Mouse (Mus musculus): Measurements from ENCODE around the gene 1700102P08Rik. TPM values are rescaled to one million over a fixed set of nuclear protein-coding genes. Genes with fewer than 3 reads are reported as not detected.

Gene 1700102P08Rik
- polyA plus RNA-seq, 1 experiment from 2014 or later, result 2.2 TPM

DNA sequence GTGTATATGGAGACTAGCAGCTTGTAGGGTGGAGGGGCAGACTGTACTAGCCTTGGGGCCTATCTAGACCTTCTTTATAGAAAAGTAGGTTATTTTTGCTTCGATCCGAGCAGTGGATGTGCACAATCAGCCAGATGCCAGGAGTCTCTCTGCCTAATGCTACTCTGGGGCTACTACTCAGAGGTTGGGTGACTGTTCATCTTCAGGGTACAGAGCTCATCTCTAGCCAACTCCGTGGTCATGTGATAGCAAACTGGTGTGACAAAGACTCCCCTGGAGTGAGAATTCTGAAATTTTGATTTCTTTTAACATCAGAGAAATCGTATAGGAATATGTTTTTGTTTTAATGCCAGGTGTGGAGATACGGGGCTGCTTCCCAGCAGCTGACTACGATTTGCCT is 60.3 kb downstream of the 1700102P08Rik start:
- peaks cover 11% of the 10 kb centered on the region for H3K36me3 ChIP-seq (replicated peaks; ENCODE audit: control insufficient read depth, insufficient read depth)
- no peaks in the 10 kb centered on the region for H3K27me3 ChIP-seq (ENCODE audit: control insufficient read depth, insufficient read depth, low read length)
- peak overlapping the region; percentile 60 for H3K4me2 ChIP-seq (replicated peaks)
- no peaks in the 10 kb centered on the region for H3K9me3 ChIP-seq (ENCODE audit: control insufficient read depth, low read length)
- WGBS, result 47% methylated on average over 6 of the region's 6 CpGs
- peak overlapping the region; percentile 74 for H3K9ac ChIP-seq
- peak overlapping the region; percentile 48 for H3K4me3 ChIP-seq (replicated peaks; ENCODE audit: low read length)
- H3K4me1 ChIP-seq (replicated peaks; ENCODE audit: control insufficient read depth, insufficient read depth, low read length), result peaks cover 43% of the 10 kb centered on the region
- ATAC-seq (ENCODE audit: low FRiP score) (no peak), DNase-seq (ENCODE audit: low spot score) (no peak)
- peak overlapping the region; percentile 76 for H3K27ac ChIP-seq

- H3K9ac ChIP-seq, result peak overlapping the region; percentile 74
- DNase-seq (ENCODE audit: low spot score) (no peak), ATAC-seq (ENCODE audit: low FRiP score) (no peak)
- peak overlapping the region; percentile 76; the same call in 1 of the 2 replicates for H3K27ac ChIP-seq
- no peaks in the 10 kb centered on the region for H3K9me3 ChIP-seq (ENCODE audit: control insufficient read depth, low read length)
- H3K36me3 ChIP-seq (replicated peaks; ENCODE audit: control insufficient read depth, insufficient read depth), result peaks cover 5% of the 10 kb centered on the region
- H3K27me3 ChIP-seq (ENCODE audit: control insufficient read depth, insufficient read depth, low read length), result no peaks in the 10 kb centered on the region
- H3K4me3 ChIP-seq (replicated peaks; ENCODE audit: low read length), result no peak overlapping the region
- peak overlapping the region; percentile 60 for H3K4me2 ChIP-seq (replicated peaks)
- peaks cover 43% of the 10 kb centered on the region for H3K4me1 ChIP-seq (replicated peaks; ENCODE audit: control insufficient read depth, insufficient read depth, low read length)
- 86% methylated on average over 4 of the region's 4 CpGs for WGBS
These were observed 60.9 kb downstream of the 1700102P08Rik start for GRCm38 (mm10) chr9:108453458-108453857.

DNA sequence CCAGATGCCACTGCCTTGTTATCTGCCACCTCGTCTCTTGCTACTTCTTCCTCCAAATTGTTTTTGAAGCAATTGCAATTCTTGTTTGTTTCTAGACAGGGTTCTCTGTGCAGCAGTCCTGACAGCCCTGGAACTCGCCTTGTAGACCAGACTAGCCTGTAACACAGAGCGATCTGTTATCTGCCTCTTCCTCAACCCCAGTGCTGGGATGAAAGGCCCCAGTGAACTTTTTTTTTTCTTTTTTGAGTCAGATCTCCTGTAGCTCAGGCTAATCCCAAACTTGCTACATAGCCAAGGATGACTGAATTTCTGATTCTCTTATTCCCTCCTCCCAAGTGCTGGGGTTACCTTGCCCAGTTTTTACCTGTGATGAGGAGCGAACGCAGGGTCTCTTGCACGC is 61.8 kb downstream of the 1700102P08Rik start:
- Histone ChIP-seq H3K4me2 (replicated peaks) (no peak overlapping the region), H3K9me3 (ENCODE audit: control insufficient read depth, low read length) (no peaks in the 10 kb centered on the region), H3K4me1 (replicated peaks; ENCODE audit: control insufficient read depth, insufficient read depth, low read length) (peaks cover 38% of the 10 kb centered on the region), H3K4me3 (replicated peaks; ENCODE audit: low read length) (no peak overlapping the region), H3K9ac (peak overlapping the region; percentile 0; the same call in 1 of the 2 replicates), H3K36me3 (replicated peaks; ENCODE audit: control insufficient read depth, insufficient read depth) (no peaks in the 10 kb centered on the region), H3K27ac (no peak overlapping the region), H3K27me3 (ENCODE audit: control insufficient read depth, insufficient read depth, low read length) (no peaks in the 10 kb centered on the region)
- DNase-seq (ENCODE audit: low spot score) (no peak), ATAC-seq (ENCODE audit: low FRiP score) (no peak)
- WGBS, result 86% methylated on average over 6 of the region's 6 CpGs

GRCm38 (mm10) chr9:108455747-108456571 is 63.4 kb downstream of the 1700102P08Rik start:
- DNase-seq (ENCODE audit: low spot score), result no peak
- Histone ChIP-seq H3K27me3 (ENCODE audit: control insufficient read depth, insufficient read depth, low read length) (no peaks in the 10 kb centered on the region), H3K4me1 (replicated peaks; ENCODE audit: control insufficient read depth, insufficient read depth, low read length) (peaks cover 23% of the 10 kb centered on the region), H3K9me3 (ENCODE audit: control insufficient read depth, low read length) (no peaks in the 10 kb centered on the region), H3K36me3 (replicated peaks; ENCODE audit: control insufficient read depth, insufficient read depth) (no peaks in the 10 kb centered on the region), H3K4me3 (replicated peaks; ENCODE audit: low read length) (no peak overlapping the region), H3K4me2 (replicated peaks) (no peak overlapping the region), H3K9ac (no peak overlapping the region), H3K27ac (no peak overlapping the region)
- ATAC-seq (ENCODE audit: low FRiP score), result no peak
- WGBS, result 80% methylated on average over 12 of the region's 12 CpGs

GRCm38 (mm10) chr9:108456953-108457352 is 64.3 kb downstream of the 1700102P08Rik start:
- Histone ChIP-seq H3K9me3 (ENCODE audit: control insufficient read depth, low read length) (no peaks in the 10 kb centered on the region), H3K27ac (no peak overlapping the region), H3K36me3 (replicated peaks; ENCODE audit: control insufficient read depth, insufficient read depth) (no peaks in the 10 kb centered on the region), H3K4me3 (replicated peaks; ENCODE audit: low read length) (no peak overlapping the region), H3K4me1 (replicated peaks; ENCODE audit: control insufficient read depth, insufficient read depth, low read length) (peaks cover 23% of the 10 kb centered on the region), H3K27me3 (ENCODE audit: control insufficient read depth, insufficient read depth, low read length) (no peaks in the 10 kb centered on the region), H3K9ac (no peak overlapping the region), H3K4me2 (replicated peaks) (no peak overlapping the region)
- no peak for DNase-seq (ENCODE audit: low spot score)
- 86% methylated on average over 10 of the region's 10 CpGs for WGBS
- ATAC-seq (ENCODE audit: low FRiP score), result no peak

DNA sequence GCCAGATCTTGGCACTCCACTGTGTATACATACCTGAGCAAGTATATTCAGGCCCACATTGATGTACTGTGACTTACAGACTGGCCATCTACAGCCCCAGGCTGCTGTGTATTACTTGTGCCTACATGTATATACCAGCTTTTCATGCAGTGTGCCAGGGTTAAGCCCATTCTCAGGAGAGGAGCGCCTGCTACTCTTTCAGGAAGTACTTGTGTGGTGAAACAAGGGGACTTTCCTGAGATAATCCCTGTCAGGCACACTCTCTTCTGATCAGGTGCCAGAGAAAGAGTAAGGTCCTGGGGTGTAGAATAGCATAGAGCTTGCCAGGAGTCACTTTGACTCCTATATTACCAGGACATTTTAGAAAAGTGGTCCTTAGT is 67.3 kb downstream of the 1700102P08Rik start:
- no peak for ATAC-seq (ENCODE audit: low FRiP score)
- H3K36me3 ChIP-seq (replicated peaks; ENCODE audit: control insufficient read depth, insufficient read depth), result peaks cover 21% of the 10 kb centered on the region

More for the DNA sequence above, 67.3 kb downstream of the 1700102P08Rik start:
- Histone ChIP-seq H3K4me1 (replicated peaks; ENCODE audit: control insufficient read depth, insufficient read depth, low read length) (peaks cover 10% of the 10 kb centered on the region), H3K9me3 (ENCODE audit: control insufficient read depth, low read length) (no peaks in the 10 kb centered on the region), H3K27ac (peak overlapping the region; percentile 90), H3K9ac (no peak overlapping the region), H3K4me2 (replicated peaks) (peak overlapping the region; percentile 96), H3K27me3 (ENCODE audit: control insufficient read depth, insufficient read depth, low read length) (no peaks in the 10 kb centered on the region), H3K4me3 (replicated peaks; ENCODE audit: low read length) (peak overlapping the region; percentile 94)
- WGBS, result 100% methylated on average over 1 of the region's 1 CpGs
- DNase-seq (ENCODE audit: low spot score), result no peak

Other genes with a start within 250 kb of the 1700102P08Rik start
- gene Bsn, start 202.4 kb upstream of the 1700102P08Rik start, polyA plus RNA-seq (2014; fragmentation: Nextera tagmentation; extraction: Ambion mirVana), result 15.4 and 15.7 TPM in 2 replicates
- 76.7 and 83.0 TPM in 2 replicates for gene Dag1, start 128.8 kb upstream of the 1700102P08Rik start, polyA plus RNA-seq (2014; fragmentation: Nextera tagmentation; extraction: Ambion mirVana)
- 136 and 137 TPM in 2 replicates for gene Nicn1, start 102.4 kb upstream of the 1700102P08Rik start, polyA plus RNA-seq (2014; fragmentation: Nextera tagmentation; extraction: Ambion mirVana)
- 18.6 and 24.4 TPM in 2 replicates for gene Amt, start 96.0 kb upstream of the 1700102P08Rik start, polyA plus RNA-seq (2014; fragmentation: Nextera tagmentation; extraction: Ambion mirVana)
- 206 and 214 TPM in 2 replicates for gene Rhoa, start 86.7 kb upstream of the 1700102P08Rik start, polyA plus RNA-seq (2014; fragmentation: Nextera tagmentation; extraction: Ambion mirVana)
- 49.5 and 59.9 TPM in 2 replicates for gene Tcta, start 86.6 kb upstream of the 1700102P08Rik start, polyA plus RNA-seq (2014; fragmentation: Nextera tagmentation; extraction: Ambion mirVana)
- 462 and 488 TPM in 2 replicates for gene Gpx1, start 53.9 kb upstream of the 1700102P08Rik start, polyA plus RNA-seq (2014; fragmentation: Nextera tagmentation; extraction: Ambion mirVana)
- 127 TPM in 2 replicates for gene Usp4, start 45.0 kb upstream of the 1700102P08Rik start, polyA plus RNA-seq (2014; fragmentation: Nextera tagmentation; extraction: Ambion mirVana)
- 1.6 TPM in 2 replicates for gene Ccdc36, start 35.7 kb downstream of the 1700102P08Rik start, polyA plus RNA-seq (2014; fragmentation: Nextera tagmentation; extraction: Ambion mirVana)
- not detected in 2 replicates for gene BC048562, start 43.7 kb downstream of the 1700102P08Rik start, polyA plus RNA-seq (2014; fragmentation: Nextera tagmentation; extraction: Ambion mirVana)
- gene Ccdc71, start 67.7 kb downstream of the 1700102P08Rik start, polyA plus RNA-seq (2014; fragmentation: Nextera tagmentation; extraction: Ambion mirVana), result 44.9 and 51.4 TPM in 2 replicates
- 52.8 and 57.2 TPM in 2 replicates for gene Klhdc8b, start 68.8 kb downstream of the 1700102P08Rik start, polyA plus RNA-seq (2014; fragmentation: Nextera tagmentation; extraction: Ambion mirVana)
- gene Lamb2, start 86.9 kb downstream of the 1700102P08Rik start, polyA plus RNA-seq (2014; fragmentation: Nextera tagmentation; extraction: Ambion mirVana), result 18.9 and 19.4 TPM in 2 replicates
- 64.9 and 69.7 TPM in 2 replicates for gene Usp19, start 97.8 kb downstream of the 1700102P08Rik start, polyA plus RNA-seq (2014; fragmentation: Nextera tagmentation; extraction: Ambion mirVana)
- gene Qars, start 114.9 kb downstream of the 1700102P08Rik start, polyA plus RNA-seq (2014; fragmentation: Nextera tagmentation; extraction: Ambion mirVana), result 61.6 and 66.6 TPM in 2 replicates
- 119 and 128 TPM in 2 replicates for gene Qrich1, start 124.0 kb downstream of the 1700102P08Rik start, polyA plus RNA-seq (2014; fragmentation: Nextera tagmentation; extraction: Ambion mirVana)
- gene Impdh2, start 167.5 kb downstream of the 1700102P08Rik start, polyA plus RNA-seq (2014; fragmentation: Nextera tagmentation; extraction: Ambion mirVana), result 107 and 110 TPM in 2 replicates
- 80.9 and 93.2 TPM in 2 replicates for gene Ndufaf3, start 174.6 kb downstream of the 1700102P08Rik start, polyA plus RNA-seq (2014; fragmentation: Nextera tagmentation; extraction: Ambion mirVana)
- 241 and 242 TPM in 2 replicates for gene Dalrd3, start 177.1 kb downstream of the 1700102P08Rik start, polyA plus RNA-seq (2014; fragmentation: Nextera tagmentation; extraction: Ambion mirVana)
- gene Wdr6, start 185.9 kb downstream of the 1700102P08Rik start, polyA plus RNA-seq (2014; fragmentation: Nextera tagmentation; extraction: Ambion mirVana), result 240 and 242 TPM in 2 replicates
- 29.7 and 33.2 TPM in 2 replicates for gene P4htm, start 204.9 kb downstream of the 1700102P08Rik start, polyA plus RNA-seq (2014; fragmentation: Nextera tagmentation; extraction: Ambion mirVana)

Data from hindbrain, embryonic 14.5 days (tissue).